ENCODE assay signal across 8 mouse cellular contexts in the genomic region with DNA sequence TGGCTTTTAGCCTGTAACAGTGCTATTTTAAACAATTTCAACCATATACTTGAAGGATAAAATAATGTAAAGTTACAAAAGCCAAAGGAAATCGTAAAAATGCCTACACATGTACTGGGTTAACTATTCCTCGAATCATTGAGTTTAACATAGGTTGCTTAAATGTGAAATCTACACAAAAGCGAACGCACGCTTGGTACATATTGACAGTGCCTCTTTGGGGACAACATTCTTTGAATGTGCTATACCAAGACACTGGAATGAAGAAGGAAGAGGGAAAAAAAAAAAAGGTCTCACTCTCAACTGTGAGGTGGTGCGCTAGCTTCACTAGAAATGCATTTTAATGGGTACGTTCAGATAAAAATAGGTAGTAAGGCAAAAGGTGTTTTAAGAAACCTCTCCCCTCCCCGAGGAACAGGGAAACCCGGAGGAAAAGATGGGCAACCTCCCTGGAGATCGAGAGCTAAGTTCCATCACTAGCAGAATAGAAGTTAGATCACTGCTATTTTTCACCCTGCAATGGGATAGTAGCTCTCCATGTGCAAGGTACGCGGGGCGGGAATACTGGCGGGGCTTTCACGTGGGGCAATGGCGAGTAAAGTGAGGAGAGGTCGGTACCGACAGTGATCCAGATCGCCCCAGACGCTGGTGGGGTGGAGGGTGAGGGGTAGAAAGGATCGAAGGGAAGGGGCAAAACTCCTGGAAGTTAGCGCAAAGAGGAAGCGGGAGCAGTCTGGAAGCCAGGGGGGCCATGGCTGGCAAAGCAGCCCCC. TPM values are rescaled to one million over a fixed set of nuclear protein-coding genes. Genes with fewer than 3 reads are reported as not detected.
DNase-seq lines count a peak whose midpoint lies in the region; ATAC-seq and TF ChIP-seq lines count a peak whose summit lies in the region.

No protein-coding gene starts in this region.

- no peaks in the 10 kb centered on the region for H3K27me3 ChIP-seq in cerebellum, adult 2 months (ENCODE audit: control insufficient read depth, insufficient read depth, low read length)
- H3K27me3 ChIP-seq in embryonic facial prominence, embryonic 11.5 days (ENCODE audit: control insufficient read depth, insufficient read depth, low read length), result no peaks in the 10 kb centered on the region
- H3K27me3 ChIP-seq in hindbrain, embryonic 11.5 days (ENCODE audit: control insufficient read depth, insufficient read depth, low read length), result peaks cover 3% of the 10 kb centered on the region

- ATAC-seq in CD4-positive, CD25-positive, alpha-beta regulatory T cell, adult 4 months, result peak; percentile 2
- peak; percentile 36; the same call in 1 of the 2 replicates for ATAC-seq in embryonic facial prominence, embryonic 11.5 days (replicated peaks; ENCODE audit: insufficient number of reproducible peaks, low FRiP score, low TSS enrichment, low read depth)
- peak; percentile 28 for ATAC-seq in hindbrain, embryonic 11.5 days (ENCODE audit: low FRiP score)

- H3K4me2 ChIP-seq in embryonic facial prominence, embryonic 11.5 days (ENCODE audit: low read depth, low read length), result peak overlapping the region; percentile 45
- peak overlapping the region; percentile 55 for H3K4me2 ChIP-seq in hindbrain, embryonic 11.5 days (replicated peaks; ENCODE audit: low read depth, low read length)

- no peak overlapping the region for H3K27ac ChIP-seq in cerebellum, adult 2 months (ENCODE audit: insufficient read depth, low read length)
- H3K27ac ChIP-seq in embryonic facial prominence, embryonic 11.5 days (replicated peaks; ENCODE audit: low read depth, low read length), result no peak overlapping the region
- no peak overlapping the region for H3K27ac ChIP-seq in hindbrain, embryonic 11.5 days (ENCODE audit: low read depth, low read length)

- TF ChIP-seq POLR2A in cerebellum, adult 2 months (IDR thresholded peaks at IDR 0.05; ENCODE audit: borderline replicate concordance, insufficient read depth, low read length), result no peak

- peak in 1 of 2 experiments; percentile 15 for DNase-seq in cerebellum, adult 2 months
- no peak for DNase-seq in cerebellum, adult 11 months
- DNase-seq in embryonic facial prominence, embryonic 11.5 days (ENCODE audit: low spot score), result peak; percentile 1
- peak; percentile 23 for DNase-seq in hindbrain, embryonic 11.5 days (ENCODE audit: low spot score)
- DNase-seq in liver (peak; percentile 30), MN1 (ENCODE audit: low spot score) (no peak)
- peak; percentile 30 for DNase-seq in neural tube, embryonic 10.5 days (ENCODE audit: extremely low spot score, low spot score)

- H3K4me3 ChIP-seq in cerebellum, adult 2 months (replicated peaks; ENCODE audit: insufficient read depth, low read depth, low read length), result peak overlapping the region; percentile 65
- H3K4me3 ChIP-seq in embryonic facial prominence, embryonic 11.5 days (ENCODE audit: low read depth, low read length), result peak overlapping the region; percentile 64
- peak overlapping the region; percentile 61 for H3K4me3 ChIP-seq in hindbrain, embryonic 11.5 days (ENCODE audit: low read depth, low read length)

- H3K4me1 ChIP-seq in cerebellum, adult 2 months (ENCODE audit: control insufficient read depth, insufficient read depth, low read length), result no peaks in the 10 kb centered on the region
- H3K4me1 ChIP-seq in embryonic facial prominence, embryonic 11.5 days (ENCODE audit: control insufficient read depth, insufficient read depth, low read length), result no peaks in the 10 kb centered on the region
- H3K4me1 ChIP-seq in hindbrain, embryonic 11.5 days (replicated peaks; ENCODE audit: control insufficient read depth, insufficient read depth, low read length), result no peaks in the 10 kb centered on the region

- H3K9me3 ChIP-seq in embryonic facial prominence, embryonic 11.5 days (replicated peaks; ENCODE audit: control insufficient read depth, low read length), result no peaks in the 10 kb centered on the region
- no peaks in the 10 kb centered on the region for H3K9me3 ChIP-seq in hindbrain, embryonic 11.5 days (ENCODE audit: control insufficient read depth, low read length)

- H3K36me3 ChIP-seq in embryonic facial prominence, embryonic 11.5 days (replicated peaks; ENCODE audit: control insufficient read depth, insufficient read depth, low read depth, low read length), result no peaks in the 10 kb centered on the region
- no peaks in the 10 kb centered on the region for H3K36me3 ChIP-seq in hindbrain, embryonic 11.5 days (ENCODE audit: control insufficient read depth, insufficient read depth, low read length)

- WGBS in cerebellum, adult 2 months, result 9% methylated on average over 23 of the region's 23 CpGs
- 18% methylated on average over 23 of the region's 23 CpGs for whole genome bisulfite sequencing in embryonic facial prominence, embryonic 11.5 days
- 24% methylated on average over 20 of the region's 23 CpGs for WGBS in hindbrain, embryonic 11.5 days

- H3K9ac ChIP-seq in embryonic facial prominence, embryonic 11.5 days (replicated peaks; ENCODE audit: low read length), result peak overlapping the region; percentile 81
- H3K9ac ChIP-seq in hindbrain, embryonic 11.5 days (ENCODE audit: low read depth, low read length), result peak overlapping the region; percentile 79

- TF ChIP-seq CTCF in cerebellum, adult 2 months (IDR thresholded peaks at IDR 0.05; ENCODE audit: borderline replicate concordance, insufficient read depth, low read depth, low read length), result no peak

RNA-seq across cellular contexts. Expression of a gene that starts 1.1 kb away (rescaled TPM):
- 1.6 TPM in 2 replicates for polyA plus RNA-seq in cerebellum, adult 2 months (2012; rRNA removed)
- polyA plus RNA-seq in CD4-positive, CD25-positive, alpha-beta regulatory T cell, adult 4 months (2017; shearing (Covaris generic)), result 1 to 10 TPM; 6.4 to 9.2 TPM
- polyA plus RNA-seq in embryonic facial prominence, embryonic 11.5 days (2014; fragmentation: Nextera tagmentation; extraction: Ambion mirVana), result 13.9 and 17.1 TPM in 2 replicates
- 12.3 and 15.0 TPM in 2 replicates for polyA plus RNA-seq in hindbrain, embryonic 11.5 days (2014; fragmentation: Nextera tagmentation; extraction: Ambion mirVana)

Comparison
In these comparisons a context has a peak if more than half of its experiments do, and no peak if none do; other contexts are left out.
1. DNase-seq: peak in embryonic facial prominence, embryonic 11.5 days (single experiment), hindbrain, embryonic 11.5 days (single experiment), liver (single experiment) and neural tube, embryonic 10.5 days (single experiment); none in cerebellum, adult 11 months (single experiment) and MN1 (single experiment).
2. Peak in every context shown above with its lines, with median percentiles within 50 percentile points of each other: H3K4me3 ChIP-seq and ATAC-seq.